Comparison of ENCODE assay signal across 24 mouse cellular contexts in the genomic region with DNA sequence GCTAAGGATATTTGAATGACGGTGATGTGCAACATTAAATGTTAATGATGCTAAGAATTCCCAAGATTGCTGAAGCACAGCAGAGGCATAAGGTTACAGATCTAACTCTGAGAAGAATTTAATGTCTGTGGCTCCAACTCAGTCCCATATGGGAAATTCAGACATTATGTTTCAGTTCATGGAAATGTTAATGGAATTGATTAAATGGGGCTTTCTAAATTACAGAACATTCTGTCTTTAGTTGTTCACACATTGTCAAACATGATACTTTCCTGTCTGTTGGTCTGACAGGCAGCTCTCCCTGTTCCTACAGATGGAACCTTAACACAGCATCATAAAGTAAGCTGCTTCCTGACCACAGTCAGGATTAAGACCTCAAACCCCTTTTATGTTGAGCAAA. TPM values are rescaled to one million over a fixed set of nuclear protein-coding genes. Genes with fewer than 3 reads are reported as not detected.
DNase-seq lines count a peak whose midpoint lies in the region; ATAC-seq lines count a peak whose summit lies in the region.
"Had no signal": no experiment of that assay in that cellular context is flagged by ENCODE, and none has a peak within 500 bp of the region (broad histone marks: within the 10 kb centered on the region; RNA-seq: fewer than 3 reads in every experiment).

No protein-coding gene starts in this region.

- no peak overlapping the region for H3K9ac ChIP-seq in forebrain, embryonic 13.5 days
- no peak overlapping the region for H3K9ac ChIP-seq in neural tube, embryonic 13.5 days
- no peak overlapping the region for H3K9ac ChIP-seq in neural tube, embryonic 15.5 days (replicated peaks)
- H3K9ac ChIP-seq: embryonic facial prominence, embryonic 12.5 days; embryonic facial prominence, embryonic 15.5 days; heart, embryonic 12.5 days; heart, embryonic 15.5 days; hindbrain, embryonic 14.5 days had no signal

- ATAC-seq in forebrain, embryonic 13.5 days: peak; percentile 60; the same call in 1 of the 2 replicates
- ATAC-seq in frontal cortex, adult (ENCODE audit: low TSS enrichment): 0 out of 2 replicates have a peak, but pooled peaks have one; percentile 8
- ATAC-seq in neural tube, embryonic 13.5 days (ENCODE audit: low read depth): no peak
- no peak for ATAC-seq in neural tube, embryonic 15.5 days (ENCODE audit: low FRiP score)
- ATAC-seq: activated CD4-positive, CD25-positive, alpha-beta regulatory T cell, adult 4 months; intestine, postnatal 0 days had no signal

- no peaks in the 10 kb centered on the region for H3K36me3 ChIP-seq in forebrain, embryonic 13.5 days (ENCODE audit: poor library complexity, severe bottlenecking)
- no peaks in the 10 kb centered on the region for H3K36me3 ChIP-seq in forebrain, embryonic 10.5 days (replicated peaks)
- no peaks in the 10 kb centered on the region for H3K36me3 ChIP-seq in neural tube, embryonic 13.5 days
- H3K36me3 ChIP-seq in neural tube, embryonic 15.5 days: no peaks in the 10 kb centered on the region
- H3K36me3 ChIP-seq: embryonic facial prominence, embryonic 12.5 days; embryonic facial prominence, embryonic 15.5 days; heart, embryonic 12.5 days; heart, embryonic 15.5 days; hindbrain, embryonic 10.5 days had no signal

- 87% methylated on average over 1 of the region's 1 CpGs for WGBS in forebrain, embryonic 13.5 days
- WGBS in forebrain, embryonic 10.5 days: 91% methylated on average over 1 of the region's 1 CpGs
- whole genome bisulfite sequencing in neural tube, embryonic 13.5 days: 65% methylated on average over 1 of the region's 1 CpGs
- WGBS in neural tube, embryonic 15.5 days: 38% methylated on average over 1 of the region's 1 CpGs

- H3K27ac ChIP-seq in forebrain, embryonic 13.5 days: 0 out of 2 replicates have a peak overlapping the region, but pooled peaks have one; percentile 49
- no peak overlapping the region for H3K27ac ChIP-seq in forebrain, embryonic 10.5 days
- H3K27ac ChIP-seq in neural tube, embryonic 13.5 days (replicated peaks): peak overlapping the region; percentile 38; the same call in 1 of the 2 replicates
- H3K27ac ChIP-seq in neural tube, embryonic 15.5 days (replicated peaks): no peak overlapping the region
- H3K27ac ChIP-seq: embryonic facial prominence, embryonic 12.5 days; embryonic facial prominence, embryonic 15.5 days; heart, embryonic 15.5 days; hindbrain, embryonic 10.5 days; hindbrain, embryonic 14.5 days had no signal

- H3K4me2 ChIP-seq in forebrain, embryonic 13.5 days: no peak overlapping the region
- H3K4me2 ChIP-seq in neural tube, embryonic 13.5 days: no peak overlapping the region
- no peak overlapping the region for H3K4me2 ChIP-seq in neural tube, embryonic 15.5 days
- H3K4me2 ChIP-seq: embryonic facial prominence, embryonic 12.5 days; embryonic facial prominence, embryonic 15.5 days; heart, embryonic 12.5 days; heart, embryonic 15.5 days; hindbrain, embryonic 14.5 days had no signal

- H3K4me1 ChIP-seq in forebrain, embryonic 13.5 days: no peaks in the 10 kb centered on the region
- no peaks in the 10 kb centered on the region for H3K4me1 ChIP-seq in forebrain, embryonic 10.5 days
- H3K4me1 ChIP-seq in neural tube, embryonic 13.5 days (replicated peaks): no peaks in the 10 kb centered on the region
- H3K4me1 ChIP-seq in neural tube, embryonic 15.5 days: no peaks in the 10 kb centered on the region
- H3K4me1 ChIP-seq: embryonic facial prominence, embryonic 12.5 days; embryonic facial prominence, embryonic 15.5 days; heart, embryonic 12.5 days; heart, embryonic 15.5 days; hindbrain, embryonic 10.5 days had no signal

- H3K4me3 ChIP-seq in forebrain, embryonic 13.5 days: no peak overlapping the region
- no peak overlapping the region for H3K4me3 ChIP-seq in forebrain, embryonic 10.5 days
- H3K4me3 ChIP-seq in neural tube, embryonic 13.5 days: no peak overlapping the region
- no peak overlapping the region for H3K4me3 ChIP-seq in neural tube, embryonic 15.5 days (replicated peaks)
- H3K4me3 ChIP-seq: embryonic facial prominence, embryonic 12.5 days; embryonic facial prominence, embryonic 15.5 days; heart, embryonic 12.5 days; heart, embryonic 15.5 days; hindbrain, embryonic 10.5 days had no signal

- no peak for DNase-seq in forebrain, embryonic 10.5 days (ENCODE audit: extremely low spot score, low spot score)
- DNase-seq in frontal cortex, postnatal 25 days (ENCODE audit: low spot score in 2 of 2): no peak
- no peak for DNase-seq in cerebellum, adult 8-10 months
- DNase-seq: adrenal gland, adult 8-10 months; adrenal gland, postnatal 25 days; cerebellum, adult 18-20 months; cerebellum, adult 9-11 months; cerebellum, postnatal 25 days; gastrocnemius, postnatal 25 days; heart, adult 18-20 months; heart, postnatal 10 days; heart, postnatal 36 days had no signal

- H3K27me3 ChIP-seq in forebrain, embryonic 13.5 days: no peaks in the 10 kb centered on the region
- no peaks in the 10 kb centered on the region for H3K27me3 ChIP-seq in forebrain, embryonic 10.5 days (ENCODE audit: poor library complexity, severe bottlenecking)
- no peaks in the 10 kb centered on the region for H3K27me3 ChIP-seq in neural tube, embryonic 13.5 days
- no peaks in the 10 kb centered on the region for H3K27me3 ChIP-seq in neural tube, embryonic 15.5 days (replicated peaks)
- H3K27me3 ChIP-seq: embryonic facial prominence, embryonic 12.5 days; embryonic facial prominence, embryonic 15.5 days; heart, embryonic 12.5 days; heart, embryonic 15.5 days had no signal

- no peaks in the 10 kb centered on the region for H3K9me3 ChIP-seq in forebrain, embryonic 13.5 days (replicated peaks)
- no peaks in the 10 kb centered on the region for H3K9me3 ChIP-seq in forebrain, embryonic 10.5 days
- no peaks in the 10 kb centered on the region for H3K9me3 ChIP-seq in neural tube, embryonic 13.5 days
- no peaks in the 10 kb centered on the region for H3K9me3 ChIP-seq in neural tube, embryonic 15.5 days (replicated peaks)
- H3K9me3 ChIP-seq: embryonic facial prominence, embryonic 12.5 days; embryonic facial prominence, embryonic 15.5 days; heart, embryonic 12.5 days; heart, embryonic 15.5 days; hindbrain, embryonic 10.5 days had no signal

RNA-seq across cellular contexts. Expression of gene Gpm6a, which starts 47.8 kb away (rescaled TPM):
- 366 and 370 TPM in 2 replicates for polyA plus RNA-seq in forebrain, embryonic 13.5 days (2015; fragmentation: Nextera tagmentation; extraction: Ambion mirVana)
- 28.0 and 29.8 TPM in 2 replicates for polyA plus RNA-seq in forebrain, embryonic 10.5 days (2016; fragmentation: Nextera tagmentation; extraction: Ambion mirVana)
- 266 and 293 TPM in 2 replicates for polyA plus RNA-seq in neural tube, embryonic 13.5 days (2015; fragmentation: Nextera tagmentation; extraction: Ambion mirVana)
- polyA plus RNA-seq in neural tube, embryonic 15.5 days (2015; fragmentation: Nextera tagmentation; extraction: Ambion mirVana): 411 and 481 TPM in 2 replicates

Comparison
In these comparisons a context has a peak if more than half of its experiments do, and no peak if none do; other contexts are left out.
1. H3K27ac ChIP-seq: peak in forebrain, embryonic 13.5 days (single experiment) and neural tube, embryonic 13.5 days (single experiment); none in forebrain, embryonic 10.5 days (single experiment) and neural tube, embryonic 15.5 days (single experiment).
2. ATAC-seq: peak in forebrain, embryonic 13.5 days (single experiment) and frontal cortex, adult (single experiment); none in neural tube, embryonic 13.5 days (single experiment) and neural tube, embryonic 15.5 days (single experiment).